Mouse (Mus musculus): ENCODE measurements around the gene Diaph3.

The Diaph3 gene

GRCm38 (mm10) chr14:87079725-87080124 lies 61.3 kb downstream of the Diaph3 start:
- no peak for DNase-seq

GRCm38 (mm10) chr14:87075021-87075531 lies 66.0 kb downstream of the Diaph3 start:
- DNase-seq, result no peak

GRCm38 (mm10) chr14:87064281-87064680 lies 76.8 kb downstream of the Diaph3 start:
- DNase-seq, result no peak

- DNase-seq, result no peak
Measured at GRCm38 (mm10) chr14:87056169-87056568, 84.9 kb downstream of the Diaph3 start.

GRCm38 (mm10) chr14:87051187-87051586 lies 89.8 kb downstream of the Diaph3 start:
- no peak for DNase-seq

- DNase-seq, result no peak
Measured at GRCm38 (mm10) chr14:87044401-87044806, 96.6 kb downstream of the Diaph3 start.

GRCm38 (mm10) chr14:87020240-87020639 lies 120.8 kb downstream of the Diaph3 start:
- no peak for DNase-seq

- DNase-seq, result peak; percentile 53 to 60
Measured at GRCm38 (mm10) chr14:87019687-87020086, 121.3 kb downstream of the Diaph3 start.

- no peak for DNase-seq
Measured at GRCm38 (mm10) chr14:86997318-86997717, 143.7 kb downstream of the Diaph3 start.

- DNase-seq, result no peak
Measured at GRCm38 (mm10) chr14:86951169-86951568, 189.9 kb downstream of the Diaph3 start.

- DNase-seq, result no peak
Measured at GRCm38 (mm10) chr14:86937953-86938352, 203.1 kb downstream of the Diaph3 start.

GRCm38 (mm10) chr14:86936424-86936823 lies 204.6 kb downstream of the Diaph3 start:
- DNase-seq, result no peak

GRCm38 (mm10) chr14:86930763-86931162 lies 210.3 kb downstream of the Diaph3 start:
- no peak for DNase-seq

- DNase-seq, result no peak
Measured at GRCm38 (mm10) chr14:86926827-86927226, 214.2 kb downstream of the Diaph3 start.

GRCm38 (mm10) chr14:86898898-86899297 lies 242.1 kb downstream of the Diaph3 start:
- no peak for DNase-seq

GRCm38 (mm10) chr14:86889070-86889804 lies 251.8 kb downstream of the Diaph3 start:
- DNase-seq, result no peak

GRCm38 (mm10) chr14:86885417-86886098 lies 255.5 kb downstream of the Diaph3 start:
- no peak for DNase-seq

GRCm38 (mm10) chr14:86869536-86869935 lies 271.5 kb downstream of the Diaph3 start:
- peak; percentile 18 to 21 for DNase-seq

- no peak for DNase-seq
Measured at GRCm38 (mm10) chr14:86867143-86867542, 273.9 kb downstream of the Diaph3 start.

- no peak for DNase-seq
Measured at GRCm38 (mm10) chr14:86864053-86864452, 277.0 kb downstream of the Diaph3 start.

GRCm38 (mm10) chr14:86861277-86861946 lies 279.6 kb downstream of the Diaph3 start:
- no peak for DNase-seq

- no peak for DNase-seq
Measured at GRCm38 (mm10) chr14:86847154-86847810, 293.8 kb downstream of the Diaph3 start.

GRCm38 (mm10) chr14:86844075-86844474 lies 297.0 kb downstream of the Diaph3 start:
- DNase-seq, result no peak
